Mouse (Mus musculus) lung, postnatal 0 days (tissue): ENCODE measurements around the gene Bag5. TPM values are rescaled to one million over a fixed set of nuclear protein-coding genes. Genes with fewer than 3 reads are reported as not detected.

Source experiments
- ATAC-seq: fragments of 200-750 bp; cut with Nextera tagmentation; 2 replicates; pipeline ENCODE4 v1.8.0; 2017; ENCODE audit warnings: moderate library complexity
- DNase-seq: peaks from one replicate; pipeline ENCODE4 v3.0.0-alpha.2; 2016; ENCODE audit warnings: low spot score
- H3K27ac ChIP-seq: fragments of 300-500 bp; sonication (generic); 2 replicates; pipeline ENCODE4 v1.5.1; 2014; ENCODE audit warnings: antibody characterized with exemption, mild to moderate bottlenecking, low read length, mixed read lengths
- H3K27me3 ChIP-seq: fragments of 300-500 bp; sonication (generic); replicated peaks from 2 replicates; pipeline ENCODE4 v1.6.1; 2014; ENCODE audit warnings: low read length, mixed read lengths; ENCODE audit not compliant: insufficient read depth
- H3K36me3 ChIP-seq: fragments of 300-500 bp; sonication (generic); 2 replicates; pipeline ENCODE4 v1.6.1; 2014; ENCODE audit warnings: low read length, mixed read lengths; ENCODE audit not compliant: insufficient read depth
- H3K4me1 ChIP-seq: fragments of 300-500 bp; sonication (generic); 2 replicates; pipeline ENCODE4 v1.6.1; 2014; ENCODE audit warnings: antibody characterized with exemption, low read depth, low read length, mixed read lengths; ENCODE audit not compliant: insufficient read depth
- H3K4me2 ChIP-seq: fragments of 300-500 bp; sonication (generic); replicated peaks from 2 replicates; pipeline ENCODE4 v1.6.1; 2014; ENCODE audit warnings: low read depth, mild to moderate bottlenecking, low read length, moderate library complexity, mixed read lengths
- H3K4me3 ChIP-seq: fragments of 300-500 bp; sonication (generic); 2 replicates; pipeline ENCODE4 v1.5.1; 2014; ENCODE audit warnings: low read depth, low read length
- H3K9ac ChIP-seq: fragments of 300-500 bp; sonication (generic); replicated peaks from 2 replicates; pipeline ENCODE4 v1.6.1; 2014; ENCODE audit warnings: low read depth, mild to moderate bottlenecking
- H3K9me3 ChIP-seq: fragments of 300-500 bp; sonication (generic); 2 replicates; pipeline ENCODE4 v1.6.1; 2016; ENCODE audit warnings: low read length, mixed read lengths
- CTCF ChIP-seq: IDR thresholded peaks from 2 replicates; pipeline ENCODE4 v1.5.1; 2016; ENCODE audit warnings: antibody characterized with exemption, mild to moderate bottlenecking
- EP300 ChIP-seq: IDR thresholded peaks from 2 replicates; pipeline ENCODE4 v1.6.1; 2016; ENCODE audit warnings: antibody characterized with exemption, mild to moderate bottlenecking, control low read depth
- WGBS: fragments of 180-500 bp; shearing (Covaris S2); extraction: QIAGEN DNeasy Blood & Tissue Kit; methylation state at CpG from one replicate; pipeline ENCODE4 v1.1.7; 2014; 5-methylcytosine and 5-hydroxymethylcytosine counted together
- polyA plus RNA-seq: library from polyadenylated mRNA; unstranded; fragments of >200 nt; fragmentation: Nextera tagmentation; extraction: Ambion mirVana; gene quantifications from 2 replicates; pipeline ENCODE4 v1.2.1, GENCODE M21; 2015

The Bag5 gene
- polyA plus RNA-seq: 48.9 and 52.5 TPM in 2 replicates

DNA sequence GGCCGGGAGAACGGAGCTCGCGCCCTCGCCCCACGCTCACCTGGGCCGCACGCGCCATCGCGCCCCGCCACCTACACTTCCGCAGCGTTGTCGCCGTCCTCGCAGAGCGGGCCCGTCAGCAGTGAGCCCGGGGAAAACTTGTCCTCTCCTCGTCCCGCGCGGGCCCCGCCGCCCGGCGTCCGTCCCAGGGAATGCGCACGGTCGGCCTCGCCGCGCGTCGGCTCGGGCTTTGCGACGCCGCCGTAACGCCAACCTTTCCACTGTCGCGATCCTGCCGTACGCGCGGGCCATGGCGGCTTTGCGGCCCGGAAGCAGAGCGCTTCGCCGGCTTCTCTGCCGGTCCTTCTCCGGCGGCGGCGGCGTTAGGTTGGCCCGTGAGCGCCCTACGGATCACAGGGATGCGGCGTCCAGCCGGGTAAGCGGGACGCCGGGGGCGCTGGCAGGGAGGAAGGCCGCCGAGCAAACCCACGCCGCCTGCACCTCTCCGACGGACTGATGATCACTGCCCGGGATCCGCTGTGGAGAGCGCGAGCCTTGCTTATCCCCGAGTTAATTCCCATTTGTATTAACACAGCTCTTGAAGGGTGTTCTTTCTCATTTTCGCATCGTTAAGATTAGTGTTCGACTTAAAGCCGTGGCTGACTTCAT lies at the start of gene Bag5, which contains the start of gene Apopt1:
TSS of gene Bag5 (minus strand) at position 254 of the 648 bp plus-strand sequence.
TSS of gene Apopt1 (plus strand) at position 258 of the 648 bp plus-strand sequence.
- ATAC-seq (peak; percentile 97), DNase-seq (peak; percentile 97)
- no peaks in the 10 kb centered on the region for H3K9me3 ChIP-seq
- H3K9ac ChIP-seq: peak within 1 kb of the TSS; percentile 96
- H3K4me2 ChIP-seq: peak within 1 kb of the TSS; percentile 88
- WGBS: 1% methylated on average over 75 of the region's 86 CpGs
- H3K4me1 ChIP-seq: peaks cover 6% of the 10 kb centered on the region; the same call in 1 of the 2 replicates
- H3K4me3 ChIP-seq: peak within 1 kb of the TSS; percentile 94
- peak; percentile 65 for TF ChIP-seq CTCF
- TF ChIP-seq EP300: no peak
- H3K27me3 ChIP-seq: no peaks in the 10 kb centered on the region
- peaks cover 24% of the 10 kb centered on the region; the same call in 1 of the 2 replicates for H3K36me3 ChIP-seq
- H3K27ac ChIP-seq: peak within 1 kb of the TSS; percentile 90

GRCm38 (mm10) chr12:111760306-111760908 lies 47.4 kb upstream of the Bag5 start:
- Histone ChIP-seq H3K4me3 (peak overlapping the region; percentile 91), H3K27ac (peak overlapping the region; percentile 95), H3K36me3 (no peaks in the 10 kb centered on the region), H3K9ac (0 out of 2 replicates have a peak overlapping the region, but pooled peaks have one; percentile 32), H3K9me3 (no peaks in the 10 kb centered on the region), H3K4me1 (peaks cover 18% of the 10 kb centered on the region; the same call in 1 of the 2 replicates), H3K27me3 (no peaks in the 10 kb centered on the region), H3K4me2 (peak overlapping the region; percentile 98)
- WGBS: 29% methylated on average over 7 of the region's 7 CpGs
- ATAC-seq: peak; percentile 47
- peak; percentile 79 for DNase-seq
- peak; percentile 49 for TF ChIP-seq EP300
- no peak for TF ChIP-seq CTCF

DNA sequence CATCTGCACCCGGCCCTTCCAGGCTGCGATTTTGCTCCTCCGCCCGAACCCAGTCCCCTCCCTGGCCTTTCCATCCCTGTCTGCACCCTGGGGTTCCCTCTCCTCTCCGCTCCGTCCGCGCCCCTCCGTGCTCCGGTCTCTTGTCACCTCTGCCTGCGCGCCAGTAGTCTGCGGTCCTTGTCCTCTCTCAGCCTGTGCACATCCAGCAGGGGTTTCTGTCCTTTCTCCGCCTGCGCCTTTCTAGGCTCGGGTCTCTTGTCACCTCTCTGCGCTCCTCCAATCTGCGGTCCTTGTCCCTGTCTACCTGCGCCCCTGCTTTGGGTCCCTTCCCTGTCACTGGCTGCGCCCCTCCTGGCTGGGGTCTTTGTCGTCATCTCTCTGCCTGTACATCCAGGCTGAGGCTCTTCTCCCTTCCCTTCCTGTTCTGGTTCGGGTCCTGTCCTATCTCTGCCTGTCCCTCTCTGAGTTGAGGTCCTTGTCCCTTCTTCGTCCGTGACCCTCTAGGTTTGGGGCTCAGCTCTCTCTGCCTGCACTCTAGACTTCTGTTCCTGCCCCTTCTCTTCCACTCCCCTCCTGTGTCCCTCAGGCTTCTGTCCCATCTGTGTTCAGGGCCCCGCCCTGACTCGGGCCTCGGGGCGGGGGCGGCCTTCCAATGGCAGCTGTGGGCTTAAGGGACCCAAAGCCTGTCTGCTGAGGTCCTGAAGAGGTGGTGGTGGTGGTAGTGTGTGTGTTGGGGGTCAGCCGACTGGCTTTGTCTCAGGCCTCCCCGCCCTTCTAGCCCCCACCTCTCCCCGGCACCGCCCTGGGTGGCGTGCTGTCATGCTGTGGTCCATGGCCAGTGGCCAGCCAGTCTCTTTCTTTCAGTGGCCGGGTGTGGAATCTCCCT lies 46.4 kb upstream of the Bag5 start:
- DNase-seq: peak; percentile 84
- Histone ChIP-seq H3K4me1 (peaks cover 18% of the 10 kb centered on the region; the same call in 1 of the 2 replicates), H3K27me3 (no peaks in the 10 kb centered on the region), H3K36me3 (no peaks in the 10 kb centered on the region), H3K9ac (peak overlapping the region; percentile 94), H3K9me3 (no peaks in the 10 kb centered on the region), H3K4me2 (peak overlapping the region; percentile 98), H3K4me3 (peak overlapping the region; percentile 91), H3K27ac (peak overlapping the region; percentile 95)
- 2% methylated on average over 34 of the region's 35 CpGs for WGBS
- ATAC-seq: peak; percentile 70
- TF ChIP-seq CTCF: peak; percentile 11; the same call in 1 of the 2 replicates
- TF ChIP-seq EP300: no peak

DNA sequence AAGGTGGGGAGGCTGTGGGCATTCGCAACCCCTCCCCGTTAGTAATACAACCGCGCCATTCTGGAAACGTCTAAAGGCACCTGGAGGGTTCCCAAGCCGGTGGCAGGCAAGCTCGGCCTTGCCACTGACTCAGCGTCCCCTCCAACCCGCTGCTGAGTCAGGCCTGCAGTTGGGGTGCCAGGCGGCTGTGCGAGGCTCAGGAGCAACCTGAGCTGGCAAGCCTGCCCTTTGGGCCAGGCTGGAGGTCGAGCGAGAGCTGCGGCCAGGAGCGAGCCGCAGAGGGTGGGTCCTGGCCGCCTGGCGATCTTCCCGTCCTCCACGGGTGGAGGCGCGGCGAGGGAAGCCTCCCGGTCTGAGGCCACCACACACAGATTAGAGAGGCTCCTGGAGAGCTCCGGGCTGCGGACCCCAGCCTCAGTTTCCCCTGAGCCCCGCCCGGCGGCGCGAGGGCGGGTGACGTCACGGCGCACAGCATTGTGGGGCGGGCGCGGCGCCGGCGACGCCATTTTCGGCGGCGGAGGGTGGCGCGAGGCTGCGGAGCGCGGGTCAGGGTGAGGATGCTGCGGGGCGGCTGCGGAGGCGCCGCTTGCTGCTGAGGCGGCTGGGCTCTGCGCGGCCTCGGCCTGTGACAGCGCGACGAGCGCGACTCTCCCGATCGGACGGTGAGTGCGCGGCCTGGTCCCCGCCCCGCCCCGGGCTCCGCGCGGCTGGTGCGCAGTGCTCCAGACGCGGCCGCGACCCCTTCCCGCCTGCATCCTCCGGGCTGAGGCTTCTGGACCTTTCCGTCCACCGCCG lies 45.5 kb upstream of the Bag5 start, which contains the start of gene Klc1:
TSS of gene Klc1 (plus strand) at position 469 of the 795 bp plus-strand sequence.
- Histone ChIP-seq H3K9ac (peak within 1 kb of the TSS; percentile 94), H3K4me1 (peaks cover 18% of the 10 kb centered on the region; the same call in 1 of the 2 replicates), H3K4me2 (peak within 1 kb of the TSS; percentile 98), H3K27me3 (no peaks in the 10 kb centered on the region), H3K27ac (peak within 1 kb of the TSS; percentile 95), H3K4me3 (peak within 1 kb of the TSS; percentile 91), H3K9me3 (no peaks in the 10 kb centered on the region), H3K36me3 (no peaks in the 10 kb centered on the region)
- DNase-seq (peak; percentile 69), ATAC-seq (peak; percentile 66)
- 1% methylated on average over 39 of the region's 85 CpGs for WGBS
- no peak for TF ChIP-seq CTCF
- TF ChIP-seq EP300: no peak

DNA sequence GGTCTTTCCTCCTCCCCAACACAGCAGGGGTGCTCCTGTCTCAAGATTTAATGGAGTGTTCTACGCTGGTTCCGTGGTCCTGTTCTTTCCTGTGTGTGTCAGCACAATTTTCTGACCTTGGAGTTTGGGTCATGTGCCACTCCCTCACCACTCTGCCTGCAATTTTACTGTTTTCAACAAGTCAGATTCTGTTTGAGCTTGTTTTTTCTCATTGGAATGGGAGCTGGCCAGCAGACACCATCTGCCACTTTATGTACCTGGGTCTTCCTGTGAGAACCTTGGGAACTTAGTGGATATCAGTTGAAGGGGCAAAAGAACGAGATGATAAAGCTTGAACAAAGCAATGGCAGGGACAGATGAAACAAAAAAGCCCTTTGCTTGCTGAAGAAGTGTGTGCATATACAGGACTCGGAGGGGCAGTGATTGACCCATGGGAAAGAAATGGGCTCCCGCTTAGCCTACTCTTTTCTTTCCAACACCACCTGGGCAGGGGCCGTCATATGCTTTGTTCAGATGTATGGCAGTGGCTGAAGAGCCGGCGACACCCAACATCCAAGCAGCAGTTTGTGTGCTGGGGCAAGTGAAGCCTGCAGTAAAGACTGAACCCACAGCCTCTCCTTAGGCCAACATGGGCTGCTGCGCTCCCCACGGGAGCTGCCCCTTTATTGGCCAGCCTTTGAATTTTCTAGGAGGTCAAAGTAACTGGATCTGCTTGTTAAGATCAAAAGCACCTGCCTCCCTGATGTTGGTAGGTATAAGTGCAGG lies 44.7 kb upstream of the Bag5 start:
- H3K9ac ChIP-seq: peak overlapping the region; percentile 94
- DNase-seq (peak; percentile 32), ATAC-seq (no peak)
- no peaks in the 10 kb centered on the region for H3K36me3 ChIP-seq
- H3K4me1 ChIP-seq: peaks cover 18% of the 10 kb centered on the region; the same call in 1 of the 2 replicates
- peak overlapping the region; percentile 95; the same call in 1 of the 2 replicates for H3K27ac ChIP-seq
- peak overlapping the region; percentile 91 for H3K4me3 ChIP-seq
- no peaks in the 10 kb centered on the region for H3K27me3 ChIP-seq
- no peaks in the 10 kb centered on the region for H3K9me3 ChIP-seq
- peak overlapping the region; percentile 98 for H3K4me2 ChIP-seq
- 51% methylated on average over 10 of the region's 10 CpGs for WGBS
- TF ChIP-seq EP300 (no peak), CTCF (no peak)
